Mouse (Mus musculus) monocyte, adult 2 months (primary cell): ENCODE results near the gene Capn3.

Experiments
- DNase-seq, 2 experiments: peaks; one replicate each; pipeline ENCODE4 v3.0.0; 2022; ENCODE audit warnings: low spot score in 2 of 2, low read depth in 1 of 2

Capn3 gene

GRCm38 (mm10) chr2:120481921-120482320 lies 26.1 kb downstream of the Capn3 start:
- no peak for DNase-seq

- DNase-seq, result no peak
These were observed 26.9 kb downstream of the Capn3 start for GRCm38 (mm10) chr2:120482506-120483389.

DNA sequence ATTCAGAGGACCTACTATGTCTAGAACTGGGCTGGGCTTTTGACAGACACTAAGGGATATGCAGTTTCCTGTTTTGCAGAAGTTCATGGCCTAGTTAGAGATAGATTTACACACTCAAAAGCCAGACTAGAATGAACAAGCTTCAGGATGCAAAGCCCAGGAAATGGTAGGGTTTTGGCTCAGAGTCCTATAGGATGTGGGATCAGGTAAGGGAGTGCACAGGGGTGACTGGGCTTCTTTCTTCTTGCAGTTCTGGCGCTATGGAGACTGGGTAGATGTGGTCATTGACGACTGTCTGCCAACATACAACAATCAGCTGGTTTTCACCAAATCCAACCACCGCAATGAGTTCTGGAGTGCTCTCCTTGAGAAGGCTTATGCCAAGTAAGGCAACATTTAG lies 28.4 kb downstream of the Capn3 start:
- DNase-seq, result no peak

DNA sequence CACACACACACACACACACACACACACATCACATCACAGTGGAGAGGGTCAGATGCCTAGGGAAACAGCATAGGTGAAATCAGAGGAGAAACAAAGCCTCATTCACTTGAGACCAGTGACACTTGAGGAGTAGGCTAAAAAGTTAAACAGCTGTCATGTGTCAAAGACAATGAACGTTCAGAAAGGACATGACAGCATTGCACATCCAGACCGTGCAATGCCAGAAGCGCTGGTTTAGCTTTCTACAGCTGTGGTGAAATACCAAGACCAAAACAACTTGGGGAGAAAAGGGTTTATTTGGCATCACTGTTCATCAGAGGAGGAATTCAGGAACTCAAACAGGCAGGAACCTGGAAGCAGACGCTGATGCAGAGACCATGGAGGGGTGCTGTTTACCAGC lies 37.4 kb downstream of the Capn3 start:
- no peak for DNase-seq

- DNase-seq, result no peak
These were observed 40.7 kb downstream of the Capn3 start for GRCm38 (mm10) chr2:120496511-120496910.

GRCm38 (mm10) chr2:120499971-120500471 lies 44.2 kb downstream of the Capn3 start:
- no peak for DNase-seq

DNA sequence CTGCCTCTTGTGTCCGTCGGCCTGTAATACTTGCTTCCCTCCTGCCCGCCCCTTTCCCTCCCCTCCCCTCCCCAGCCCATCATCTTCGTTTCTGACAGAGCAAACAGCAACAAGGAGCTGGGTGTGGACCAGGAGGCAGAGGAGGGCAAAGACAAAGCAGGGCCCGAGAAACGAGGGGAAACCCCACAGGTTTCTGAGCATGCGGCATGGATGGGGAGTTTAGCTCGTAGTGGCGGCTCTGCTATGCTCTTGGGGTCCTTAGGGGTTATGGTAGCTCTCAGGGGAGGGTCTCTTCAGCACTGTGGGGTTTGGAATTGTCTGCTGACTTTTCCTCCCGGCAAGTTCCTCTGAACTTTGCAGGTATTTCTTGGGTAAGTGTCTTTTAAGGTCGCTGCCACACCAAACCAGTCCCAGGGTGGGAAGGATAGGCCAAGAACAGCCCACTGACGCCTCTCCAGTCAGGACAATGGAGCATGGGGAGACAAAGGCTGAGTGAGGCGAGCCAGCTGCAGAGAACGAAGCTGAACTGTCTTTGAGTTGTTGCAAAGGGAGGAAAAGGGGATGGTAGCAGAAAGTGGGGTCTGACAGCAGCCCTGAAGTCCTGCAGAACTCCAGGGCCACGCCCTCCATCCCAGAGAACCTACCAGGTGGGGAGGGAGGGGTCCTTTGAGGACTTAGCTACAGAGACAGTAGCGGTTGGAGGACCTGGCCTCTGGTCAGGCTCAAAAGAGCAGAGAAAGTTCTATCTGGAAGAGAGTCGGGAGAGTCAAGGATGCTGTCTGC lies 45.5 kb downstream of the Capn3 start:
- no peak for DNase-seq

- DNase-seq, result no peak
These were observed 46.2 kb downstream of the Capn3 start for GRCm38 (mm10) chr2:120501931-120502604.

DNA sequence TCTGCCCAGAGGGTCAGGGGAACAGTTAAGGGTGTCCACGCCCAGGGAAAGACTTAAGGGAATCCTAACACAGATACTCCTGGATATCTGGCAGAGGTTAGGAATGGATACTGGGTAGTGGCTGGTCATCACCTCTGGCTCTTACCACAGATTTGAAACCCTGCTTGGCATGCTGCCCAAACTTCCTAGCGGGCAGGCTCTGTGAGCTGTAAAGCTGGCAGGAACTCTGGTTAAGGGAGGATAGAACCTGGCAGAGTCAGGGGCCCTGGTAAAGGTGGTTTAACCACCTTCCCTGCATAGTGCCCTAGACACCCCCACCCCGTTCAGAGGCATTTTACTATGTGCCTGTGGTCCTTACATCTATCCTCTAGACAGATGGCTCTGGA lies 46.8 kb downstream of the Capn3 start:
- no peak for DNase-seq

DNA sequence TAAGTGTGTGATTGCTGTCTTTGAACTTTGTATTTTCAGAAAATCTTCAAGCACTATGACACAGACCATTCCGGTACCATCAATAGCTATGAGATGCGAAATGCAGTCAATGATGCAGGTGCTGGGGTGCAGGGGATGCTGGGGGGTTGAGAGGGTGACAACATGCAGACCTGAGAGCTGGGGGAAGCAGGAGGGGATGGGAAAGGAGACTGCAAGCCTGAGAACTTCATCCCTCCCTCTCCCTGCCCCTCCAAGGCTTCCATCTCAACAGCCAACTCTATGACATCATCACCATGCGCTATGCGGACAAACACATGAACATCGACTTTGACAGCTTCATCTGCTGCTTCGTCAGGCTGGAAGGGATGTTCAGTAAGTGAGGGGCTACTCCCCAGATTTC lies 47.3 kb downstream of the Capn3 start:
- no peak for DNase-seq

GRCm38 (mm10) chr2:120503992-120504391 lies 48.2 kb downstream of the Capn3 start:
- no peak for DNase-seq

- DNase-seq, result no peak
These were observed 58.4 kb downstream of the Capn3 start for GRCm38 (mm10) chr2:120514181-120514580.

GRCm38 (mm10) chr2:120518547-120519210 lies 62.9 kb downstream of the Capn3 start:
- no peak for DNase-seq

DNA sequence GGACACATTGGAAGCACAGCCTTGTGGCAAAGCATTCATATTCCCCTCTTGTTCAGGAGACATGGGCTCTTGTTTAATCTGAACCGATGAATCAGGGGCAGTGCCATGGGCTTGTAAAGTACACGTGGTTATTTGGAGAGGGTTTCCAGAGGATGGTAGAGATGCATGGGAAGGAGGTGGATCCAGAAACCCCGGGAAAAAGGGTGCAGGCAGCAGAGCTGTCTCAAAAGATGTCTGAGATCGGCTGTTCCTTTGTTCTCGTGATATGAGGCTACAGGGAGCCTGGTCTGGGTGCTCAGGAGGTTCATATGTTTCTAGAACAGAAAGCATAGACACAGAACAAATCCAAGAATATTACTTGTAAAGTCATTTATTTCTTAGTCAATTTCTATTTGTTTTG lies 71.0 kb downstream of the Capn3 start:
- no peak for DNase-seq

DNA sequence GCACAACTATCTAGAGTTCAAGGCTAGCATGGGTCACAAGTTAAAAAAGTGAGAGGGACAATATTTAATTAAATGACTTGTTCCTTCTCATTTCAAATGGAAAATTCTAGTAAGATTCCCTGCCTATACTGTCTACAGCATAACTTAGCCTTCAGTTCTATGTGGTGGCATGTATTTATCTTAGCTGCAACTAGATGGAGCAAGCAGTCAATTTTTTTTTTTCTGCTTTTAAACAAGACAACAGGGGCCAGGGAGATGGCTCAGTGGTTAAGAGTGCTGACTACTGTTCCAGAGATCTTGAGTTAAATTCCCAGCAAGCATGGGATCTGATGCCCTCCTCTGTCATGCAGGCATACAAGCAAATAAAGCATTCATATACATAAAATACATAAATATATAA lies 73.7 kb downstream of the Capn3 start:
- no peak for DNase-seq

DNA sequence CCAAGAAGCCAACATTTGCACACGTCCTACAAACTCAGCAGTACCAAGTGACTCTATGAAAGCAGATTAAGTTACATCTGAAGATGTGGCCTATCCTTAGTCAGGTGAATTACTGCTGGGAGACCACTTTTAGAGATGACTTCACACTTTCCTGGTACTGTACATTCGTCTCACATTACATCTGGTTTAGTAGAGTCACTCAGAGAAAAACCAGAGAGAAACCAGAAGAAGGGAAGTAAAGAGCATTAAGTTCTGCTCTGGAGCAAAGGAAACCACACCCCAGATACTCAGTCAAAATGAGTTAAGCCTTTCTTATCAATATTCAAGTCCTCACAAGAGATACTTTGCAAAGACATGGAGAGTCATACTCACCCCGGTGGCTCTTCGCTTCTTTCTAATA lies 75.4 kb downstream of the Capn3 start:
- no peak for DNase-seq

DNA sequence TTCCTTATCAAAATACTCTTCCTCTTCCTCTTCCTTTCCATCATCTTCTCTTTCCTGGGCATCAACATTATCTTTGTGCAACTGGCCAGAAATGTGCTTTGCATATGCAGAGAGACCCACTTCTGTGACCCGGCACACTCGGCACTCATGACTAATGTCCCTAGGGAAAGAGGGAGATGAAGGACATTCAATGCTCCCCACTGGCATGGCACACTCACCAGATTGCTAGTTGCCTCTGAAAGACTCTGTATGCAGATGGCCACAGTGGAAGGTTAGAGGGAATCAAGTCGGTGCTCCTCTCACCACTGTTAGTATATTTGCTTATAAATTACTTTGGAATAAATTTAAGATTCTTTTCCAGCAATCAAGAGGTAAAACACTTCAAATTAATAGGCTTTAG lies 83.5 kb downstream of the Capn3 start:
- no peak for DNase-seq

- peak; percentile 15 to 46 for DNase-seq
These were observed 84.0 kb downstream of the Capn3 start for GRCm38 (mm10) chr2:120539778-120540208.

- no peak for DNase-seq
These were observed 88.9 kb downstream of the Capn3 start for GRCm38 (mm10) chr2:120544732-120545131.
